Mouse (Mus musculus) midbrain, postnatal 0 days (tissue): Measurements from ENCODE around the gene Arhgap18. TPM values are rescaled to one million over a fixed set of nuclear protein-coding genes. Genes with fewer than 3 reads are reported as not detected.

Source experiments
- ATAC-seq: fragments of 200-750 bp; cut with Nextera tagmentation; 2 replicates; pipeline ENCODE4 v1.8.0; 2017; ENCODE audit warnings: moderate number of reproducible peaks, mild to moderate bottlenecking, moderate TSS enrichment, moderate library complexity; ENCODE audit not compliant: low FRiP score
- DNase-seq: peaks from one replicate; pipeline ENCODE4 v3.0.0-alpha.2; 2015; ENCODE audit warnings: low spot score
- H3K27ac ChIP-seq: fragments of 300-500 bp; sonication (generic); 2 replicates; pipeline ENCODE4 v1.5.1; 2014; ENCODE audit warnings: low read depth, mild to moderate bottlenecking, low read length, mixed read lengths
- H3K27me3 ChIP-seq: fragments of 300-500 bp; sonication (generic); 2 replicates; pipeline ENCODE4 v1.6.1; 2014; ENCODE audit warnings: low read length, control low read depth, mixed read lengths; ENCODE audit not compliant: insufficient read depth
- H3K36me3 ChIP-seq: fragments of 300-500 bp; sonication (generic); 2 replicates; pipeline ENCODE4 v1.6.1; 2014; ENCODE audit warnings: low read length, control low read depth, mixed read lengths; ENCODE audit not compliant: insufficient read depth
- H3K4me1 ChIP-seq: fragments of 300-500 bp; sonication (generic); 2 replicates; pipeline ENCODE4 v1.6.1; 2014; ENCODE audit warnings: mild to moderate bottlenecking, control low read depth, antibody characterized with exemption, low read length, mixed read lengths; ENCODE audit not compliant: insufficient read depth
- H3K4me2 ChIP-seq: fragments of 300-500 bp; sonication (generic); 2 replicates; pipeline ENCODE4 v1.6.1; 2014; ENCODE audit warnings: low read depth, mild to moderate bottlenecking, low read length, mixed read lengths; ENCODE audit not compliant: poor library complexity, severe bottlenecking
- H3K4me3 ChIP-seq: fragments of 300-500 bp; sonication (generic); 2 replicates; pipeline ENCODE4 v1.5.1; 2014; ENCODE audit warnings: low read depth, mild to moderate bottlenecking, low read length, moderate library complexity
- H3K9ac ChIP-seq: fragments of 300-500 bp; sonication (generic); replicated peaks from 2 replicates; pipeline ENCODE4 v1.6.1; 2014; ENCODE audit warnings: mild to moderate bottlenecking, low read length, moderate library complexity, mixed read lengths; ENCODE audit not compliant: poor library complexity, severe bottlenecking
- H3K9me3 ChIP-seq: fragments of 300-500 bp; sonication (generic); 2 replicates; pipeline ENCODE4 v1.6.1; 2016; ENCODE audit warnings: low read length, control low read depth
- CTCF ChIP-seq: IDR thresholded peaks from 2 replicates; pipeline ENCODE4 v1.5.1; 2016; ENCODE audit warnings: antibody characterized with exemption, mild to moderate bottlenecking
- WGBS: fragments of 180-500 bp; shearing (Covaris S2); extraction: QIAGEN DNeasy Blood & Tissue Kit; methylation state at CpG from one replicate; pipeline ENCODE4 v1.1.7; 2014; 5-methylcytosine and 5-hydroxymethylcytosine counted together
- polyA plus RNA-seq: library from polyadenylated mRNA; unstranded; fragments of >200 nt; fragmentation: Nextera tagmentation; extraction: Ambion mirVana; gene quantifications from 2 replicates; pipeline ENCODE4 v1.2.1, GENCODE M21; 2015
- total RNA-seq: library from RNA; depleted of rRNA; stranded (reverse); fragments of >200 nt; gene quantifications from 2 replicates; pipeline ENCODE4 v1.2.3, GENCODE M21; 2014

The Arhgap18 gene
- total and polyA plus RNA-seq, 2 experiments from 2014 or later: 8.7 to 9.8 TPM

DNA sequence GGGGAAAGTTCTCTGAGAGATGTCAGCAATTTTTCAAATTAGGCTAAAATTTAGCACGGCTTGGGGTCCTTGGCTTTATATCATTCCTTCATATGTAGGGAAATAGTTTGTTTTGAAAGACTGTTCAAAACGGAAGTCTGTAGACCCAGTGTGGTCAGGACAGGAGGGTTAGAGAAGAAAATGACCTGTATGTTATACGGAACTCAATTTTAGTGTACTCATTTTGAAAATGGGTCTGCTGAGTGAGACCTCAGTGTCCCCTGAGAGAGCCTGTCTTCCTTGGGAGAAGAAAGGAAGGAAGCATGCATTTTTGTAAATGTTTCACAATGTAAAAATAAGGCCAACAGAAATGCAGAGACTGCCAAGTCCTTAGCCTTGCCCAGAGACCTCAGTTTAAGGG is 38.6 kb downstream of the Arhgap18 start:
- H3K27ac ChIP-seq: no peak overlapping the region
- H3K4me1 ChIP-seq: no peaks in the 10 kb centered on the region
- no peaks in the 10 kb centered on the region for H3K36me3 ChIP-seq
- H3K4me2 ChIP-seq: no peak overlapping the region
- H3K27me3 ChIP-seq: no peaks in the 10 kb centered on the region
- no peak overlapping the region for H3K9ac ChIP-seq
- no peak overlapping the region for H3K4me3 ChIP-seq
- no peak for TF ChIP-seq CTCF
- no peak for DNase-seq
- no peak for ATAC-seq
- H3K9me3 ChIP-seq: no peaks in the 10 kb centered on the region
- 82% methylated on average over 3 of the region's 3 CpGs for WGBS

DNA sequence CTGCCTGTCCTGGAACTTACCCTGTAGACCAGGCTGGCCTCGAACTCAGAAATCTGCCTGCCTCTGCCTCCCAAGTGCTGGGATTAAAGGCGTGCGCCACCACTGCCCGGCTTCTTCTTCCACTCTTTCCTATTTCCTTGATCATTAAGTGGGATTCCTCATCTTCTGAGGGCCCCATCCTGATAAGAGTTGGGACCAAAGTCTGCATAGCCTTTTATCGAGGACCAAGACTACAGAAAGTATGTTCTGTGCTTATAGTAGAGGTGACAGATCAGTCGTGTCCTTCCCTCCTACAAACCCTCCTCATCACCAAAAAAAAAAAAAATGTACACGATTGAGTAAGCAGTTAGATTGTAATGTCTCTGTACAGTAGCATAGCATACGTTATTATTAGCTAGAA is 39.8 kb downstream of the Arhgap18 start:
- Histone ChIP-seq H3K36me3 (no peaks in the 10 kb centered on the region), H3K27me3 (no peaks in the 10 kb centered on the region), H3K4me1 (no peaks in the 10 kb centered on the region), H3K27ac (no peak overlapping the region), H3K9me3 (no peaks in the 10 kb centered on the region), H3K4me3 (no peak overlapping the region), H3K4me2 (no peak overlapping the region), H3K9ac (no peak overlapping the region)
- no peak for TF ChIP-seq CTCF
- WGBS: 90% methylated on average over 8 of the region's 8 CpGs
- DNase-seq (no peak), ATAC-seq (no peak)

- Histone ChIP-seq H3K27me3 (no peaks in the 10 kb centered on the region), H3K9me3 (no peaks in the 10 kb centered on the region), H3K4me2 (no peak overlapping the region), H3K9ac (no peak overlapping the region), H3K4me1 (no peaks in the 10 kb centered on the region), H3K4me3 (no peak overlapping the region), H3K36me3 (no peaks in the 10 kb centered on the region), H3K27ac (no peak overlapping the region)
- DNase-seq: peak; percentile 63
- ATAC-seq: no peak
- no peak for TF ChIP-seq CTCF
- 80% methylated on average over 10 of the region's 10 CpGs for WGBS
Observed at GRCm38 (mm10) chr10:26796432-26797286, 43.4 kb downstream of the Arhgap18 start.

- Histone ChIP-seq H3K36me3 (no peaks in the 10 kb centered on the region), H3K27me3 (no peaks in the 10 kb centered on the region), H3K9me3 (no peaks in the 10 kb centered on the region), H3K9ac (no peak overlapping the region), H3K4me2 (no peak overlapping the region), H3K4me1 (no peaks in the 10 kb centered on the region), H3K27ac (no peak overlapping the region), H3K4me3 (no peak overlapping the region)
- WGBS: 91% methylated on average over 7 of the region's 7 CpGs
- ATAC-seq: no peak
- TF ChIP-seq CTCF: no peak
- DNase-seq: no peak
Observed at GRCm38 (mm10) chr10:26797287-26797672, 44.1 kb downstream of the Arhgap18 start.

GRCm38 (mm10) chr10:26798752-26799411 is 45.7 kb downstream of the Arhgap18 start:
- Histone ChIP-seq H3K4me1 (no peaks in the 10 kb centered on the region), H3K9me3 (no peaks in the 10 kb centered on the region), H3K9ac (no peak overlapping the region), H3K27ac (no peak overlapping the region), H3K36me3 (no peaks in the 10 kb centered on the region), H3K4me3 (no peak overlapping the region), H3K27me3 (no peaks in the 10 kb centered on the region), H3K4me2 (no peak overlapping the region)
- TF ChIP-seq CTCF: no peak
- no peak for DNase-seq
- 85% methylated on average over 10 of the region's 10 CpGs for WGBS
- no peak for ATAC-seq

GRCm38 (mm10) chr10:26799562-26800051 is 46.4 kb downstream of the Arhgap18 start:
- no peak for TF ChIP-seq CTCF
- 52% methylated on average over 5 of the region's 5 CpGs for WGBS
- no peak overlapping the region for H3K4me2 ChIP-seq
- H3K4me3 ChIP-seq: no peak overlapping the region
- H3K27ac ChIP-seq: no peak overlapping the region; the same call in 1 of the 2 replicates
- H3K27me3 ChIP-seq: no peaks in the 10 kb centered on the region
- no peak overlapping the region for H3K9ac ChIP-seq
- H3K9me3 ChIP-seq: no peaks in the 10 kb centered on the region
- DNase-seq (no peak), ATAC-seq (no peak)
- H3K4me1 ChIP-seq: no peaks in the 10 kb centered on the region
- no peaks in the 10 kb centered on the region for H3K36me3 ChIP-seq
